In the genomic region with DNA sequence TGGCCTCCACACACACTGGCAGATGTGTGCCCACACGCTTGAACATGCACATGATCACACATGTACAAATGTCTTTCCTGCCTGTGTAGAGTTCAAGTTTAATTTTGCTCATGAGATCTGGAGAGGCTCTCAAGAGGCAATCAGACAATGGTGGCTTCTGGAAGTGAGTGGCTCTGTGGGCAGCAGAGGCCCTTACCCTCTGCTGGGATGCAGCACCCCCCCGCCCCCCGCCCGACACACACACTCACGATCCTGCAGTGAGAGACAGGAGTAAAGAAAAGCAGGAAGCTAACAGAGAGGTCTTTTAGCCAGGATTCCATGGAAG, we compare ENCODE assay signal across 12 mouse cellular contexts. TPM values are rescaled to one million over a fixed set of nuclear protein-coding genes. Genes with fewer than 3 reads are reported as not detected.
A peak's percentile ranks its signal among the peaks of the same experiment; 100 is the strongest.
DNase-seq lines count a peak whose midpoint lies in the region; ATAC-seq and TF ChIP-seq lines count a peak whose summit lies in the region.
"Had no signal": no experiment of that assay in that cellular context is flagged by ENCODE, and none has a peak within 500 bp of the region (broad histone marks: within the 10 kb centered on the region; RNA-seq: fewer than 3 reads in every experiment).

No protein-coding gene starts in this region.

- ATAC-seq in heart, postnatal 0 days (ENCODE audit: insufficient read depth, low read depth): no peak
- no peak for ATAC-seq in embryonic facial prominence, embryonic 12.5 days (ENCODE audit: insufficient number of reproducible peaks, insufficient read depth, low FRiP score, low TSS enrichment)
- ATAC-seq in forebrain, postnatal 0 days: no peak
- ATAC-seq in midbrain, embryonic 14.5 days (ENCODE audit: low FRiP score, low TSS enrichment): no peak

- TF ChIP-seq CTCF in heart, postnatal 0 days (IDR thresholded peaks at IDR 0.05; ENCODE audit: low read depth): no peak
- TF ChIP-seq CTCF in forebrain, postnatal 0 days (IDR thresholded peaks at IDR 0.05; ENCODE audit: low read depth): no peak

- 41% methylated on average over 5 of the region's 5 CpGs for WGBS in heart, postnatal 0 days
- 31% methylated on average over 5 of the region's 5 CpGs for WGBS in embryonic facial prominence, embryonic 12.5 days
- WGBS in forebrain, postnatal 0 days: 22% methylated on average over 5 of the region's 5 CpGs
- WGBS in midbrain, embryonic 14.5 days: 25% methylated on average over 5 of the region's 5 CpGs

- no peak for DNase-seq in heart, postnatal 0 days (ENCODE audit: low spot score)
- DNase-seq in heart, postnatal 10 days: no peak
- DNase-seq in forebrain, postnatal 0 days: no peak
- no peak for DNase-seq in midbrain, embryonic 14.5 days
- no peak for DNase-seq in cerebellum, adult 11-12 months
- DNase-seq in right cerebral cortex, postnatal 14 days: no peak
- no peak for DNase-seq in left cerebral cortex, adult 18-20 months (ENCODE audit: low spot score in 2 of 2)
- DNase-seq: cerebellum, adult 11 months; kidney, adult 11 months; thymus, postnatal 14 days had no signal

- TF ChIP-seq EP300 in heart, postnatal 0 days (IDR thresholded peaks at IDR 0.05; ENCODE audit: low read depth): no peak

- H3K36me3 ChIP-seq in heart, postnatal 0 days (replicated peaks; ENCODE audit: control insufficient read depth, insufficient read depth, low read length): peaks cover 5% of the 10 kb centered on the region; the same call in 1 of the 2 replicates
- H3K36me3 ChIP-seq in embryonic facial prominence, embryonic 12.5 days: no peaks in the 10 kb centered on the region
- no peaks in the 10 kb centered on the region for H3K36me3 ChIP-seq in forebrain, postnatal 0 days (ENCODE audit: insufficient read depth)
- H3K36me3 ChIP-seq in midbrain, embryonic 14.5 days (ENCODE audit: control insufficient read depth, insufficient read depth, low read length): no peaks in the 10 kb centered on the region
- H3K36me3 ChIP-seq: limb, embryonic 12.5 days had no signal

- intact Hi-C loops in heart, postnatal 10 days (cut with DNase I): no loop called here

- H3K4me2 ChIP-seq in heart, postnatal 0 days (ENCODE audit: low read depth, low read length): no peak overlapping the region
- no peak overlapping the region for H3K4me2 ChIP-seq in embryonic facial prominence, embryonic 12.5 days (replicated peaks)
- H3K4me2 ChIP-seq in forebrain, postnatal 0 days (ENCODE audit: low read depth): no peak overlapping the region
- H3K4me2 ChIP-seq in midbrain, embryonic 14.5 days (ENCODE audit: low read length): no peak overlapping the region
- H3K4me2 ChIP-seq: limb, embryonic 12.5 days had no signal

- H3K4me3 ChIP-seq in heart, postnatal 0 days (ENCODE audit: low read depth, low read length): no peak overlapping the region
- no peak overlapping the region for H3K4me3 ChIP-seq in embryonic facial prominence, embryonic 12.5 days
- no peak overlapping the region for H3K4me3 ChIP-seq in forebrain, postnatal 0 days (ENCODE audit: low read depth, low read length)
- H3K4me3 ChIP-seq in midbrain, embryonic 14.5 days (replicated peaks; ENCODE audit: low read depth, low read length): no peak overlapping the region
- H3K4me3 ChIP-seq: limb, embryonic 12.5 days had no signal

- no peak overlapping the region for H3K9ac ChIP-seq in heart, postnatal 0 days (replicated peaks; ENCODE audit: low read depth, low read length)
- no peak overlapping the region for H3K9ac ChIP-seq in embryonic facial prominence, embryonic 12.5 days
- no peak overlapping the region for H3K9ac ChIP-seq in forebrain, postnatal 0 days
- no peak overlapping the region; the same call in 1 of the 2 replicates for H3K9ac ChIP-seq in midbrain, embryonic 14.5 days (replicated peaks; ENCODE audit: low read length)
- H3K9ac ChIP-seq: limb, embryonic 12.5 days had no signal

- peak overlapping the region; percentile 82 for H3K27ac ChIP-seq in heart, postnatal 0 days (ENCODE audit: low read depth)
- peak overlapping the region; percentile 61 for H3K27ac ChIP-seq in embryonic facial prominence, embryonic 12.5 days
- H3K27ac ChIP-seq in forebrain, postnatal 0 days (ENCODE audit: low read depth, low read length): peak overlapping the region; percentile 50; the same call in 1 of the 2 replicates
- H3K27ac ChIP-seq in midbrain, embryonic 14.5 days (replicated peaks; ENCODE audit: low read depth, low read length): peak overlapping the region; percentile 76

- H3K4me1 ChIP-seq in heart, postnatal 0 days (ENCODE audit: control insufficient read depth, insufficient read depth): peaks cover 17% of the 10 kb centered on the region
- H3K4me1 ChIP-seq in embryonic facial prominence, embryonic 12.5 days: peaks cover 18% of the 10 kb centered on the region
- peaks cover 4% of the 10 kb centered on the region; the same call in 1 of the 2 replicates for H3K4me1 ChIP-seq in forebrain, postnatal 0 days (ENCODE audit: insufficient read depth)
- H3K4me1 ChIP-seq in midbrain, embryonic 14.5 days (ENCODE audit: control insufficient read depth, insufficient read depth, low read length): peaks cover 19% of the 10 kb centered on the region

- no peaks in the 10 kb centered on the region for H3K27me3 ChIP-seq in heart, postnatal 0 days (ENCODE audit: control insufficient read depth, insufficient read depth, low read length)
- no peaks in the 10 kb centered on the region for H3K27me3 ChIP-seq in embryonic facial prominence, embryonic 12.5 days
- no peaks in the 10 kb centered on the region for H3K27me3 ChIP-seq in forebrain, postnatal 0 days (ENCODE audit: insufficient read depth, low read length)
- H3K27me3 ChIP-seq in midbrain, embryonic 14.5 days (ENCODE audit: control insufficient read depth, insufficient read depth, low read length): no peaks in the 10 kb centered on the region
- H3K27me3 ChIP-seq: limb, embryonic 12.5 days had no signal

- no peaks in the 10 kb centered on the region for H3K9me3 ChIP-seq in heart, postnatal 0 days (replicated peaks; ENCODE audit: control insufficient read depth, low read length)
- H3K9me3 ChIP-seq in embryonic facial prominence, embryonic 12.5 days: no peaks in the 10 kb centered on the region
- no peaks in the 10 kb centered on the region for H3K9me3 ChIP-seq in forebrain, postnatal 0 days (ENCODE audit: low read length)
- H3K9me3 ChIP-seq in midbrain, embryonic 14.5 days (ENCODE audit: control insufficient read depth, low read length): no peaks in the 10 kb centered on the region
- H3K9me3 ChIP-seq: limb, embryonic 12.5 days had no signal

RNA-seq across cellular contexts. Expression of gene Tspan18, which starts 31.1 kb away (rescaled TPM):
- total RNA-seq in heart, postnatal 0 days (2014; rRNA removed; ENCODE audit: low replicate concordance): 64.4 and 66.2 TPM in 2 replicates
- polyA plus RNA-seq in heart, postnatal 0 days (2015; fragmentation: Nextera tagmentation; extraction: Ambion mirVana): 37.6 and 39.8 TPM in 2 replicates
- total RNA-seq in heart, postnatal 10 days (2021): 10 to 100 TPM; 54.1 to 63.4 TPM
- 16.1 and 16.3 TPM in 2 replicates for polyA plus RNA-seq in embryonic facial prominence, embryonic 12.5 days (2016; fragmentation: Nextera tagmentation; extraction: Ambion mirVana)
- total RNA-seq in forebrain, postnatal 0 days (2014; rRNA removed): 14.8 and 23.1 TPM in 2 replicates
- 14.4 and 18.1 TPM in 2 replicates for polyA plus RNA-seq in forebrain, postnatal 0 days (2015; fragmentation: Nextera tagmentation; extraction: Ambion mirVana)
- polyA plus RNA-seq in midbrain, embryonic 14.5 days (2014; fragmentation: Nextera tagmentation; extraction: Ambion mirVana): 21.2 and 27.8 TPM in 2 replicates
- 1 to 10 TPM; 1.4 to 1.6 TPM for total RNA-seq in left cerebral cortex, adult 18-20 months (2021)
